Mouse (Mus musculus) NIH3T3 (cell line): ENCODE measurements around the gene Nomo1.
A peak's percentile ranks its signal among the peaks of the same experiment; 100 is the strongest.

ENCODE experiments used
- DNase-seq: peaks from one replicate; pipeline ENCODE4 v3.0.0-alpha.2; 2012; ENCODE audit warnings: low read depth

Nomo1 gene

GRCm38 (mm10) chr7:46103075-46103591 lies 69.6 kb downstream of the Nomo1 start:
- peak; percentile 51 for DNase-seq

DNA sequence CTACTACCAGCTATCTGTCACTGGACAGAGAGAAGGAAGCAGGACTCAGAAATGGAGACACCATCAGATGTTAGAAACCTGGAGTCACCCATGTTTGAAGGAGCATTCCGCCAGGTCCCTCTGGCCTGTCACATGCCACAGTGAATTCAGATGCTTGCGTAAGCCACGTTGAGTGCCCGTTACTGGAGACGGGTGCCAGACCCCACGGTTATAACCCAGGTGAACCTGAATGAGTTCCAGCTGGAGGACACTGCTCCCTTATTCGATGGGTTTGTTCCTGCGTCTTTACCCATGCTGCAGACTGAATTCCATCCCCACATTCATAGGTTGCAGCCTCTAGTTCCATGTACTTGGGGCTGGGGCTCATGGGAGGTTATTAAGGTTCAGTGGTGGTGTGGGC lies 70.3 kb downstream of the Nomo1 start:
- DNase-seq = no peak

DNA sequence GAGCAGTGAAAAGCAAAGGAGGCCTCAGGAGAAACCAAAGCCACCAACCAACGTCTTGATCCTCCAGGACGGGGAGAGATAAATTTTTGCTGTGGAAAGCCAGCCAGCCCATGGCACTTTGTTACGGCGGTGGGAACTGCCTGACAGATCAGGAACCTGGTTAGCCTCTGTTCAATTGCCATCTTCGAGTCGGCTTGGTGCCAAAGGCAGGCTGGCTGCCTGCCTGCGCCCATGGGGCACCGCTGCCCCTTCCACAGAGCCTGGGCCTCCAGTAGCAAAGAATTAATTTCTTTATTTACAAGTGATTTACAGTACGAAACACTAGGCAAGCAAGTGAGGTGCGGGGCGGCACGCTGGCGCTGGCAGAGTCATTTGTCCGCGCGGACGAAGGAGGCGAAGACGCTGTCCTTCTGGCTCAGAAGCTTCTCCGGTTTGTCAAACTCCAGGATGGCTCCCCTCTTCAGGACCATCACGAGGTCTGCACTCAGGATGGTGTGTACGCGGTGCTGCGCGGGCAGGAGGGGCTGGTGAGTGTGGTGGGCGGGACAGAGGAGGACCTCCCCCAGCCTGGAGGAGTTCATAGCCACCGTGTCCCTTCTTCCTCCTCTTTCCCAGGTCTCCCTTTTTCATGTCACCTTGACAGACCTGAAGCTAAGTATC lies 70.9 kb downstream of the Nomo1 start:
- DNase-seq = no peak

DNA sequence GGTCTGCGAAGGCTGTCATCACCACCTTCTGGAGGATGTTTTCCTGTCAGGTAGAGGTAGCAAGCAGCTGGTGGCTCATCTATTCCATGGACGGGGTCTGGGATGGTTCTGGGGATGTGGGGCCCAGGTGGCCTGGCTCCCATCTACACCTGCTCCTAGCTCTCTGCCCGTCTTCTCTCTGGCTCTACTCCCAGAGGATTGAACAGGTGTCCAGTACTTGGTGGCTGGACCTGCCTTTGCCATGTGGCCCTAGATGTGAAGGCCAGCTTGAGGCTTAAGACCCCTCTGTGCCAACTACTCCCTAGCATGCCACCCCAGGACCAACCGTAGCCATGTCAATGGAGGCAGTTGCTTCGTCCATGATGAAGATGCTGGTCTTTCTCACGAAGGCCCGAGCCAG lies 72.0 kb downstream of the Nomo1 start:
- no peak for DNase-seq

DNA sequence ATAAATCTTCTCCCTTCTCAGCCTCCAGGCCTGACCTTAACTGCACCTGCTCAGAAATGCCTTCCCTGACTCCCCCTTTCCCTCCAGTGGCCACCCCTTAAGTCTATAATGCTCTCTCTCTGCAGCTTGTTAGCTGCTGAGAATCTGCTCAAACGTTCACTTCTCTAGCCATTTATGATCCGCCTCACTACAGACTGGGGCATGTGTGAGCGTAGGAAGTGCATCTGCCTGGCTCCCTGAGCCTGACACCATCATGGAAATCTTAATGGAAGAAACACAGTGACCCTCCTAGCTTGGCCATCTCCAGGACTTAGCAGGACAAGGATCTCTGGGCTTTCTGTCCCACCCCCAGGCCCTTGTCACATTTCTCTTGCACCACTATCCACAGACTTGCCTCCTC lies 76.6 kb downstream of the Nomo1 start:
- no peak for DNase-seq

DNA sequence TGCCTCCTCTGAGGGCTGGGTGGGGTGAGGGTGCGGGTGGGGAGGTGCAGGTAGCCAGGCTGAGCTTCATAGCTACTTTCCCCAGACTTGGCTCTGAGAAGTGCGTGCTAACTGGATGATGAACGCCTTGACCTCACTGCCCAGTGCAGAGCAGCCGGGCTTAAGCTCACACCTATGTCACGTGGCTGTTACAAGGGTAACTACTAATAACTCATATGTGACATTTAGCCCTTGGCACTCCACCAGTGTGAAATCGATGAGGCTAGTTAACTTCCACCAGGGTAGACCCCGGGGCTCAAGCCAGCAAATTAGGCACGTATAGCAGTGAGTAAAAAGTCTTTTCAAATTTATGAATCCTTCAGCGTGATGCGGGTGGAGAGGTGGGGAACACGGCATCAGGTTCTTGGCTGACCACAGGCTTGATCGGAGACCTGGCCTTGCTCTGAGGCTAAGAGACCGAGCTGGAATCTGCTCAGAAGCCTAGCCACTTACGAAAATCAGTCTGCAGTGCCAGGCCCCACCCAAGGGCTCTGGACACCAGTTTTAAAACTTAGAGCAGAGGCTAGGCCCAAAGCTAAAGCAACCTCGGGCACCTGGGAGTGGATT lies 77.8 kb downstream of the Nomo1 start:
- no peak for DNase-seq

- DNase-seq = no peak
Measured at GRCm38 (mm10) chr7:46111938-46112337, 78.4 kb downstream of the Nomo1 start.

DNA sequence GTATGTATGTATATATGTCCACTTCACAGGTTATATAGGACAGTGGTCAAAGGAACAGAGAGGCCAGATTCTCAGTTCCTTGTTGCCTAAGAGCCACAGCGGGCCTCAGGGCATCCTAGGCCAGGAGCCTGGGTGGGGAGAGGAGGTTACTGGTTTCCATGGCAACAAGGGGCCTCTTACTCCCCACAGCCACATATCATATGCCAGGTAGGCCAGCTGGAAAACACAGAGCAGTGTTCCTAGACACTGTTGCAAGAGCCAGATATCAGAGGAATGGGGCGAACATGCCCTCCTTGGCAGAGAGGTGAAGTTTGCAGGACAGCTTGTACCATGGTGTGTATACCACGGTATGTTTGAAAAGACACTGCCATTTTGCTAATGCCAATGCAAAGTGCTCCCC lies 79.9 kb downstream of the Nomo1 start:
- DNase-seq = no peak

- DNase-seq = no peak
Measured at GRCm38 (mm10) chr7:46116118-46116581, 82.7 kb downstream of the Nomo1 start.

DNA sequence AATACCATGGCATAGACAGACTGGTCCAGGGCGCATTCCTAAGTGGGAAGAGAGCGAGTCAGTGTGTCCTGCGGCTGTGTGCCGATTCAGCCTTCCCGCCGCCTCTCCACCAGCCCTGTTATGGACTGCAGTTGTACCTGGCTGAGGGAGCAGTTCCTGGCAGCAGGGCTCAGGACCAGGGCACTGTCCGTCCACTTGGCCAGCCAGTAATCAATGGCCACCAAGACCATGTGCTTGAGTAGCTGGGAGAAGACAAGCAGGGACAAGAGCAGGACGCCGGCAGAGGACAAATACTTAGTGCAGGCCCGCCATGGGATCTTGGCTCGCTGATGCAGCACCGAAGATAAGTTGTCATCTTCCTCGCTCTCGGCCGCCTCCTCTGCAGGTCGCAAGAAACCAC lies 83.5 kb downstream of the Nomo1 start:
- no peak for DNase-seq

GRCm38 (mm10) chr7:46122964-46123363 lies 89.5 kb downstream of the Nomo1 start:
- DNase-seq = no peak

- DNase-seq = no peak
Measured at GRCm38 (mm10) chr7:46124460-46124859, 91.0 kb downstream of the Nomo1 start.

DNA sequence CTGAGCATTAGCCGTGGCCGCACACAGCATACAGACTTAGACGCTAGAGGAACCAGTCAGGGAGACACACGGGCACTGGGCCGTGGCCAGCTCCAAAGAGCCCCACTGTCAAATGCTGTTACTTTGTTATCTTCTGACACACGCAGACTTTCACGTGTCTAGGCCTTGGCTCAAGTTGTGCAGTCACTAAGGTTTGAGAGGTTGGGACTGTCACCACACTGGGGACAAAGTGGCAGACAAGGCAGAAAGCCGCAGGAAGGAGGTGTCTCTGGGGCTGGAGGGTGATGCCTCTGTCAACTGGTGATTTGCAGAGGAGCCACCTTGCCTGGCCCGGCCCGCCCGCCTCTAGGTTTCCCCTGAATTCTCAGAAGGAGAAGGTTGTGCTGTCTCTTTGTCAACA lies 91.8 kb downstream of the Nomo1 start:
- no peak for DNase-seq

DNA sequence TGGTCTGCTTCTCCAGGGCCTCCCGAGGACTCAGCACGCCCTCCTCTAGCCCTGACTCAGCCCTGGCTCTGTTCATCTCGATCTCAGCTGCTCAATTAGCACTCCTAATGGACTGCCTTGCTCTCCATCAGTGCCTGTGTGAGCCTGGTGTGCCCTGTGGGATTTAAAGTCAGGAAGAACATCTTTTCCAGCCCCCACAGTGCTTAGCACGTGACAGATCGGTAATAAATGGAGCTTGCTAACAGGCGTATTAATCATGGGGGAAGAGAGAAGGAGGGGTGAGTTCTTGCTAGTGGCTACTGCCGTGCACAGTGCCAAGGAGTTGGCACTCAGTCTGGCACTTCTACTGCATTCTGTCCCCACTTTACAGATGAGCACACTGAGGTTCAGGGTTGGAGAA lies 94.7 kb downstream of the Nomo1 start:
- peak; percentile 52 for DNase-seq

DNA sequence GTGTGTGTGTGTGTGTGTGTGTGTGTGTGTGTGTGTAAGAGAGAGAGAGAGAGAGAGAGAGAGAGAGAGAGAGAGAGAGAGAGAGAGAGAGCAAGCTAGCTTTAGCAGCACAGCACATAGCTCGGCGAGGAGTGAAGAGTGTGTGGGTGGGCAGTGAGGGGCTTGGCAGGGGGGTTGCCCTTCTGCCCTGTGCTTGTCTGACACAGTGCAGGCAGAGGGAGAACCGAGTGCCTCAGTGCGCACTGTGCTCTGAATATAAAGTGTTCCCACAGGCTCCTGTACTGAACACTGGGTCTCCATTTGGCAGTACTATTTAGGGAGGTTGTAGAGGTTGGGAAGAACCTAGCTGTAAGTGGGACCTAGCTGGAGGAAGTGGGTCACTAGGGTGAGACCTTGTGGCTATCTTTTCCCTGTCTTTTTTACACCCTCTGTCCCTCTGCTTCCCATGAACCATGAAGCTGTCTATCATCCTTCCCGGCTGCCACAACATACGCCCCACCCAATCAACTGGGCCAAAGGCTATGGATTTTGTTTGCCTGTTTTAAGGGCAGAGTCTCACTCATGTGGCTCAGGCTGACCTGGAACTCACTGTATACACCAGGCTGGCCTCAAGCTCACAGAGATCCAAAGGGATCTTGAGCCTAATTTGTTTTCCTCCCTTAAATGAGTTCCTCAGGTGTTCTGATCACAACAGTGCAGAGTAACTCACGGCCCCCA lies 96.1 kb downstream of the Nomo1 start:
- no peak for DNase-seq

DNA sequence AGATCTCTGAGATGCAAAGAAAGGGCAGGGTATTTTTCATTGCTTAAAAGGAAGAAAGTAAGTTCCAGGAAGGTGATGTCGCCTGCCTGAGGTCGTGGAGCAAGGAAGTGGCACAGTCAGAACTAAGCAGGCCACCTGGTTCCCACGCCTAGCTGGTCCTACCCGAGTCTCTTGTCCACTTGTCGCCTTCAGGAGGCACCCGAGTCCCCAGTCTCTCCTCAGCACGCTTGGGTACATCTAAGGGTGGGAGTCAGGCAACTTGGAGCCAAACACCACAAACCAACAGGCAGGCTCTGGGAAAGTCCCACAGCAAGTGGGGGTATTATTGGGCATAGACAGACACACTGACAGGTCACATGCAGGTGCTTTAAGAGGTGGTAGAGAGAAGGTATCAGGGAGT lies 97.2 kb downstream of the Nomo1 start:
- no peak for DNase-seq

DNA sequence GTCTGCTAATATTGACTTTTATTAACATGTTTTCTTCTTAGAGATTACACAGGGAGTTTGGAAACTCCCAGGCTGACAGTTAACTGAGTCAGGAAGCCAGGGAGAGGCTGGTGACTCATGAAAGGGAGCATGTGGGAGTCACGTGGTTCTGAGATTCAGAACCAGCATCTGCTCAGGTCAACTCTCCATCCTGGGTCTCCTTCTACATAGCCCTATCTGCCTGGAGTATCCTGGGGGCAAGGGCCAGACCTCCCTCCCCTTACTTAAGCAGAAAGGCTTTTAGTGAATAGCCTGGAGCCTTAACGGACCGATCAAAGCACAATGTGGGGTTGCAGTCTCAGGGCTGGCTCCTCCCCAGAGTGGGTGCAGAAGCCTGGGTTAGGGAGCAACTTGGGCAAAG lies 97.8 kb downstream of the Nomo1 start:
- peak; percentile 85 for DNase-seq

DNA sequence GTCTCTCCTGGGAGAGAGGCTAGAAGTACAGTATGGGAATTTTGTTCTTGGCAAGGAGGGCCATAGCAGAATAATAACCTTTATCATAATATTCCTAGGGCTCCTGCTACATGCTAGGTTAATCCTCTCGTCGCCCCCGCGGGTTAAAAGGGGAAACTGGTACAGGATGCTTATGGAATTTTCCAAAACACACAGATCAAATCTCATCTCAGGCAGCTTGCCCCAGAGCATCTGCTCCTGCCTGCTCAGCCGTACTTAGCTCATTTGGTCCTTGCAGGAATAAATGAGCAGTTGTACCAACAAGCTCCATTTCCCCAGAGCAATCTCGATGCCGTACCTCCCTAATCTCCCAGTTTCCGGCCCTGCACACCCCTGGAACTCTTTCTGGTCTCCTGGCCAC lies 98.3 kb downstream of the Nomo1 start:
- no peak for DNase-seq

GRCm38 (mm10) chr7:46132229-46132628 lies 98.7 kb downstream of the Nomo1 start:
- no peak for DNase-seq
